Mouse (Mus musculus): ENCODE results near the gene Lhfp. TPM values are rescaled to one million over a fixed set of nuclear protein-coding genes. Genes with fewer than 3 reads are reported as not detected.

The Lhfp gene
- polyA plus RNA-seq, 2 experiments, result 2.6 to 2.7 TPM

GRCm38 (mm10) chr3:53301866-53302265 lies 260.5 kb downstream of the Lhfp start:
- Histone ChIP-seq H3K27ac (no peak overlapping the region), H3K9ac (replicated peaks) (no peak overlapping the region), H3K4me1 (replicated peaks; ENCODE audit: control insufficient read depth in 2 of 2, insufficient read depth in 2 of 2, low read length in 1 of 2) (no peaks in the 10 kb centered on the region), H3K9me3 (ENCODE audit: control insufficient read depth, low read length) (no peaks in the 10 kb centered on the region), H3K4me2 (ENCODE audit: low read depth) (no peak overlapping the region), H3K36me3 (replicated peaks; ENCODE audit: control insufficient read depth, insufficient read depth, low read depth) (no peaks in the 10 kb centered on the region), H3K4me3 (ENCODE audit: insufficient read depth in 1 of 2, low read depth in 2 of 2, low read length in 2 of 2) (no peak overlapping the region), H3K27me3 (ENCODE audit: control insufficient read depth, insufficient read depth, low read length) (no peaks in the 10 kb centered on the region)
- no peak for DNase-seq (ENCODE audit: low read depth in 3 of 3, low spot score in 3 of 3)
- TF ChIP-seq CTCF (IDR thresholded peaks at IDR 0.05; ENCODE audit: low read depth) (no peak), EP300 (IDR thresholded peaks at IDR 0.05; ENCODE audit: low read depth) (no peak)
- no peak for ATAC-seq (ENCODE audit: insufficient read depth)
- WGBS (ENCODE audit: insufficient replicate concordance), result 54% methylated on average over 5 of the region's 5 CpGs

GRCm38 (mm10) chr3:53304123-53304900 lies 263.0 kb downstream of the Lhfp start:
- TF ChIP-seq EP300 (IDR thresholded peaks at IDR 0.05; ENCODE audit: low read depth) (no peak), CTCF (IDR thresholded peaks at IDR 0.05; ENCODE audit: low read depth) (no peak)
- Histone ChIP-seq H3K4me1 (replicated peaks; ENCODE audit: control insufficient read depth in 2 of 2, insufficient read depth in 2 of 2, low read length in 1 of 2) (no peaks in the 10 kb centered on the region), H3K9ac (replicated peaks) (no peak overlapping the region), H3K27me3 (ENCODE audit: control insufficient read depth, insufficient read depth, low read length) (no peaks in the 10 kb centered on the region), H3K27ac (no peak overlapping the region), H3K36me3 (replicated peaks; ENCODE audit: control insufficient read depth, insufficient read depth, low read depth) (no peaks in the 10 kb centered on the region), H3K9me3 (ENCODE audit: control insufficient read depth, low read length) (no peaks in the 10 kb centered on the region), H3K4me3 (ENCODE audit: insufficient read depth in 1 of 2, low read depth in 2 of 2, low read length in 2 of 2) (no peak overlapping the region), H3K4me2 (ENCODE audit: low read depth) (no peak overlapping the region)
- DNase-seq (ENCODE audit: low read depth in 3 of 3, low spot score in 3 of 3) (no peak), ATAC-seq (ENCODE audit: insufficient read depth) (no peak)
- WGBS (ENCODE audit: insufficient replicate concordance), result 60% methylated on average over 4 of the region's 4 CpGs

- WGBS (ENCODE audit: insufficient replicate concordance), result 67% methylated on average over 1 of the region's 1 CpGs
- H3K27me3 ChIP-seq (ENCODE audit: control insufficient read depth, insufficient read depth, low read length), result no peaks in the 10 kb centered on the region
- no peak overlapping the region for H3K27ac ChIP-seq
- no peaks in the 10 kb centered on the region for H3K36me3 ChIP-seq (replicated peaks; ENCODE audit: control insufficient read depth, insufficient read depth, low read depth)
- no peaks in the 10 kb centered on the region for H3K9me3 ChIP-seq (ENCODE audit: control insufficient read depth, low read length)
- no peaks in the 10 kb centered on the region for H3K4me1 ChIP-seq (replicated peaks; ENCODE audit: control insufficient read depth in 2 of 2, insufficient read depth in 2 of 2, low read length in 1 of 2)
- no peak overlapping the region for H3K4me2 ChIP-seq (ENCODE audit: low read depth)
- no peak overlapping the region for H3K4me3 ChIP-seq (ENCODE audit: insufficient read depth in 1 of 2, low read depth in 2 of 2, low read length in 2 of 2)
- DNase-seq (ENCODE audit: low read depth in 3 of 3, low spot score in 3 of 3) (no peak), ATAC-seq (ENCODE audit: insufficient read depth) (no peak)
- H3K9ac ChIP-seq (replicated peaks), result no peak overlapping the region
- TF ChIP-seq CTCF (IDR thresholded peaks at IDR 0.05; ENCODE audit: low read depth) (no peak), EP300 (IDR thresholded peaks at IDR 0.05; ENCODE audit: low read depth) (no peak)
Measured at GRCm38 (mm10) chr3:53305860-53306259, 264.5 kb downstream of the Lhfp start.

- no peaks in the 10 kb centered on the region for H3K36me3 ChIP-seq (replicated peaks; ENCODE audit: control insufficient read depth, insufficient read depth, low read depth)
- H3K27ac ChIP-seq, result no peak overlapping the region
- H3K4me2 ChIP-seq (ENCODE audit: low read depth), result no peak overlapping the region
- no peaks in the 10 kb centered on the region for H3K9me3 ChIP-seq (ENCODE audit: control insufficient read depth, low read length)
- TF ChIP-seq CTCF (IDR thresholded peaks at IDR 0.05; ENCODE audit: low read depth) (0 out of 2 replicates have a peak, but pooled peaks have one; percentile 7), EP300 (IDR thresholded peaks at IDR 0.05; ENCODE audit: low read depth) (no peak)
- DNase-seq (ENCODE audit: low read depth in 3 of 3, low spot score in 3 of 3), result no peak
- 44% methylated on average over 5 of the region's 5 CpGs for WGBS (ENCODE audit: insufficient replicate concordance)
- no peak overlapping the region for H3K4me3 ChIP-seq (ENCODE audit: insufficient read depth in 1 of 2, low read depth in 2 of 2, low read length in 2 of 2)
- H3K4me1 ChIP-seq (replicated peaks; ENCODE audit: control insufficient read depth in 2 of 2, insufficient read depth in 2 of 2, low read length in 1 of 2), result no peaks in the 10 kb centered on the region
- no peak for ATAC-seq (ENCODE audit: insufficient read depth)
- no peaks in the 10 kb centered on the region for H3K27me3 ChIP-seq (ENCODE audit: control insufficient read depth, insufficient read depth, low read length)
- H3K9ac ChIP-seq (replicated peaks), result no peak overlapping the region
Measured at GRCm38 (mm10) chr3:53308649-53309048, 267.3 kb downstream of the Lhfp start.

GRCm38 (mm10) chr3:53310093-53310492 lies 268.8 kb downstream of the Lhfp start:
- DNase-seq (ENCODE audit: low read depth in 3 of 3, low spot score in 3 of 3) (no peak), ATAC-seq (ENCODE audit: insufficient read depth) (no peak)
- Histone ChIP-seq H3K36me3 (replicated peaks; ENCODE audit: control insufficient read depth, insufficient read depth, low read depth) (no peaks in the 10 kb centered on the region), H3K9me3 (ENCODE audit: control insufficient read depth, low read length) (no peaks in the 10 kb centered on the region), H3K9ac (replicated peaks) (no peak overlapping the region), H3K4me2 (ENCODE audit: low read depth) (no peak overlapping the region), H3K27me3 (ENCODE audit: control insufficient read depth, insufficient read depth, low read length) (no peaks in the 10 kb centered on the region), H3K4me3 (ENCODE audit: insufficient read depth in 1 of 2, low read depth in 2 of 2, low read length in 2 of 2) (no peak overlapping the region), H3K27ac (no peak overlapping the region), H3K4me1 (replicated peaks; ENCODE audit: control insufficient read depth in 2 of 2, insufficient read depth in 2 of 2, low read length in 1 of 2) (no peaks in the 10 kb centered on the region)
- 54% methylated on average over 4 of the region's 4 CpGs for WGBS (ENCODE audit: insufficient replicate concordance)
- TF ChIP-seq EP300 (IDR thresholded peaks at IDR 0.05; ENCODE audit: low read depth) (no peak), CTCF (IDR thresholded peaks at IDR 0.05; ENCODE audit: low read depth) (no peak)
